Mouse (Mus musculus) spleen, adult 2 months (tissue): ENCODE measurements around the gene Msantd2.

Experiments used
- CTCF ChIP-seq: fragments of 200-500 bp; IDR thresholded peaks from 2 replicates; pipeline ENCODE4 v1.5.1; 2011; ENCODE audit warnings: mild to moderate bottlenecking, inconsistent platforms; ENCODE audit not compliant: insufficient read depth, insufficient read length, insufficient replicate concordance; ENCODE audit errors: extremely low read depth
- POLR2A ChIP-seq: fragments of 200-500 bp; IDR thresholded peaks from 2 replicates; pipeline ENCODE4 v1.6.1; 2011; ENCODE audit warnings: low read depth, low read length, inconsistent platforms

GRCm38 (mm10) chr9:37517467-37517866, 28.3 kb downstream of the Msantd2 start:
- TF ChIP-seq CTCF = no peak
- TF ChIP-seq POLR2A = no peak
